Mouse (Mus musculus) megakaryocyte, embryonic 14.5 days (primary cell): ENCODE measurements at regions not wholly inside any gene's neighbourhood (a gene's known extent, or its start where the extent isn't known, plus 50 kb on each side); places are given as distances from the start of the nearest gene placed in this dataset.

Experiments
- FLI1 ChIP-seq: IDR thresholded peaks from 2 replicates; pipeline ENCODE4 v1.6.1; 2012; ENCODE audit warnings: low read length, inconsistent platforms, mixed read lengths
- GATA1 ChIP-seq: IDR thresholded peaks from 3 replicates; pipeline ENCODE4 v1.6.1; 2012; ENCODE audit warnings: mixed read lengths, low read length, inconsistent platforms, borderline replicate concordance

DNA sequence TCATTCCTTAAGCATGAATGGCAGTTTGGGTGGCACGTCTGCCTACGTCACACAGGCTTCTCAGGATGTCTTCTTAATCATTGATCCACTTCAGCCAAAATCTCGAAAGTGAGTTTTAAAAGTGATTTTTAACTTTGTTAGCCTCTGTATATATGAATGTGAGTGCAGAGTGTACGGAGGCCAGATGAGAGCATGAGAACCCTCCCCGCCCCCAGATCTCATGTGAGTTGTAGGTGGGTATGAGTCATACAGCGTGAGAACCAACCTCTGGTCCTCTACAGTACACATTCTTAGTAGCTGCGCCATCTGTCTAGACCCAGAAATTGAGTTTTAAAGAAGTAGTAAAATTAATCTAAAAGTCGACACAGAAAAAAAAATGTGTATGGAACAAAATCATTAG, 322.1 kb downstream of the Qdpr start:
- TF ChIP-seq GATA1, result no peak
- TF ChIP-seq FLI1, result no peak
